Mouse (Mus musculus): ENCODE measurements at regions not wholly inside any gene's neighbourhood (a gene's known extent, or its start where the extent isn't known, plus 50 kb on each side); places are given as distances from the start of the nearest gene placed in this dataset.

Small RNAs in the stretch of these regions (microRNA-seq; reads per million reads assigned to microRNA genes)
- 0 reads per million in 2 experiments for gene Gm26472

Data from left cerebral cortex, adult 8-10 months (tissue).